Mouse (Mus musculus): ENCODE results near the gene Ggt1. TPM values are rescaled to one million over a fixed set of nuclear protein-coding genes. Genes with fewer than 3 reads are reported as not detected.

Ggt1 gene
- polyA plus RNA-seq, 1 experiment from 2014 or later = 0.34 TPM

- no peak overlapping the region for H3K27ac ChIP-seq (ENCODE audit: poor library complexity, severe bottlenecking)
- H3K27me3 ChIP-seq (replicated peaks) = no peaks in the 10 kb centered on the region
- 0 out of 2 replicates have a peak, but pooled peaks cover 4% of the 10 kb centered on the region for H3K4me1 ChIP-seq (replicated peaks)
- H3K4me3 ChIP-seq = no peak overlapping the region
- ATAC-seq (ENCODE audit: insufficient number of reproducible peaks, low FRiP score) = no peak
- H3K9ac ChIP-seq = no peak overlapping the region
- 79% methylated on average over 5 of the region's 5 CpGs for WGBS
- no peak overlapping the region for H3K4me2 ChIP-seq
- H3K36me3 ChIP-seq = no peaks in the 10 kb centered on the region
- H3K9me3 ChIP-seq (replicated peaks) = 0 out of 2 replicates have a peak, but pooled peaks cover 6% of the 10 kb centered on the region
Observed at GRCm38 (mm10) chr10:75633048-75633447, 71.6 kb downstream of the Ggt1 start.

GRCm38 (mm10) chr10:75633576-75634139 lies 72.3 kb downstream of the Ggt1 start:
- H3K4me2 ChIP-seq = no peak overlapping the region
- ATAC-seq (ENCODE audit: insufficient number of reproducible peaks, low FRiP score) = no peak
- WGBS = 71% methylated on average over 13 of the region's 14 CpGs

GRCm38 (mm10) chr10:75634610-75635009 lies 73.2 kb downstream of the Ggt1 start:
- Histone ChIP-seq H3K36me3 (no peaks in the 10 kb centered on the region), H3K27me3 (replicated peaks) (0 out of 2 replicates have a peak, but pooled peaks cover 3% of the 10 kb centered on the region)
- no peak for ATAC-seq (ENCODE audit: insufficient number of reproducible peaks, low FRiP score)

More at GRCm38 (mm10) chr10:75633576-75634139, 72.3 kb downstream of the Ggt1 start:
- Histone ChIP-seq H3K9ac (no peak overlapping the region), H3K27me3 (replicated peaks) (no peaks in the 10 kb centered on the region), H3K4me1 (replicated peaks) (0 out of 2 replicates have a peak, but pooled peaks cover 4% of the 10 kb centered on the region), H3K36me3 (no peaks in the 10 kb centered on the region), H3K27ac (ENCODE audit: poor library complexity, severe bottlenecking) (no peak overlapping the region), H3K4me3 (no peak overlapping the region), H3K9me3 (replicated peaks) (0 out of 2 replicates have a peak, but pooled peaks cover 6% of the 10 kb centered on the region)

GRCm38 (mm10) chr10:75635019-75635692 lies 73.8 kb downstream of the Ggt1 start:
- WGBS = 64% methylated on average over 14 of the region's 14 CpGs
- no peak overlapping the region for H3K4me2 ChIP-seq

More at GRCm38 (mm10) chr10:75634610-75635009, 73.2 kb downstream of the Ggt1 start:
- Histone ChIP-seq H3K4me3 (no peak overlapping the region), H3K9me3 (replicated peaks) (0 out of 2 replicates have a peak, but pooled peaks cover 5% of the 10 kb centered on the region), H3K27ac (ENCODE audit: poor library complexity, severe bottlenecking) (no peak overlapping the region), H3K4me1 (replicated peaks) (0 out of 2 replicates have a peak, but pooled peaks cover 4% of the 10 kb centered on the region), H3K9ac (no peak overlapping the region), H3K4me2 (no peak overlapping the region)
- WGBS = 86% methylated on average over 8 of the region's 8 CpGs

GRCm38 (mm10) chr10:75635693-75636055 lies 74.3 kb downstream of the Ggt1 start:
- H3K4me1 ChIP-seq (replicated peaks) = 0 out of 2 replicates have a peak, but pooled peaks cover 4% of the 10 kb centered on the region
- H3K4me3 ChIP-seq = no peak overlapping the region
- 0 out of 2 replicates have a peak, but pooled peaks cover 5% of the 10 kb centered on the region for H3K27me3 ChIP-seq (replicated peaks)
- no peaks in the 10 kb centered on the region for H3K36me3 ChIP-seq
- no peak overlapping the region for H3K27ac ChIP-seq (ENCODE audit: poor library complexity, severe bottlenecking)
- no peak for ATAC-seq (ENCODE audit: insufficient number of reproducible peaks, low FRiP score)
- WGBS = 4% methylated on average over 9 of the region's 9 CpGs
- no peaks in the 10 kb centered on the region for H3K9me3 ChIP-seq (replicated peaks)
- no peak overlapping the region for H3K9ac ChIP-seq
- no peak overlapping the region for H3K4me2 ChIP-seq

More at GRCm38 (mm10) chr10:75635019-75635692, 73.8 kb downstream of the Ggt1 start:
- no peak overlapping the region for H3K27ac ChIP-seq (ENCODE audit: poor library complexity, severe bottlenecking)
- H3K4me3 ChIP-seq = no peak overlapping the region
- H3K27me3 ChIP-seq (replicated peaks) = 0 out of 2 replicates have a peak, but pooled peaks cover 5% of the 10 kb centered on the region
- ATAC-seq (ENCODE audit: insufficient number of reproducible peaks, low FRiP score) = no peak
- H3K4me1 ChIP-seq (replicated peaks) = 0 out of 2 replicates have a peak, but pooled peaks cover 4% of the 10 kb centered on the region
- H3K9ac ChIP-seq = no peak overlapping the region
- no peaks in the 10 kb centered on the region for H3K36me3 ChIP-seq
- H3K9me3 ChIP-seq (replicated peaks) = no peaks in the 10 kb centered on the region

Other genes with a start within 250 kb of the Ggt1 start
- gene Adora2a, start 244.7 kb upstream of the Ggt1 start, polyA plus RNA-seq (2016; fragmentation: Nextera tagmentation; extraction: Ambion mirVana) = 3.1 and 3.7 TPM in 2 replicates
- gene Upb1, start 160.5 kb upstream of the Ggt1 start, polyA plus RNA-seq (2016; fragmentation: Nextera tagmentation; extraction: Ambion mirVana) = 0.15 and 0.17 TPM in 2 replicates
- 105 and 106 TPM in 2 replicates for gene Snrpd3, start 44.1 kb upstream of the Ggt1 start, polyA plus RNA-seq (2016; fragmentation: Nextera tagmentation; extraction: Ambion mirVana)
- gene Gucd1, start 43.6 kb upstream of the Ggt1 start, polyA plus RNA-seq (2016; fragmentation: Nextera tagmentation; extraction: Ambion mirVana) = 26.8 and 27.9 TPM in 2 replicates
- 1.4 and 1.6 TPM in 2 replicates for gene Lrrc75b, start 1.3 kb upstream of the Ggt1 start, polyA plus RNA-seq (2016; fragmentation: Nextera tagmentation; extraction: Ambion mirVana)
- gene Ggt5, start 27.7 kb downstream of the Ggt1 start, polyA plus RNA-seq (2016; fragmentation: Nextera tagmentation; extraction: Ambion mirVana) = 6.1 and 7.7 TPM in 2 replicates
- gene Susd2, start 82.4 kb downstream of the Ggt1 start, polyA plus RNA-seq (2016; fragmentation: Nextera tagmentation; extraction: Ambion mirVana) = 4.5 and 5.1 TPM in 2 replicates
- gene Cabin1, start 202.7 kb downstream of the Ggt1 start, polyA plus RNA-seq (2016; fragmentation: Nextera tagmentation; extraction: Ambion mirVana) = 26.0 and 26.7 TPM in 2 replicates
- 31.0 and 35.3 TPM in 2 replicates for gene Ddt, start 211.8 kb downstream of the Ggt1 start, polyA plus RNA-seq (2016; fragmentation: Nextera tagmentation; extraction: Ambion mirVana)
- not detected in 2 replicates for gene Gm20441, start 219.3 kb downstream of the Ggt1 start, polyA plus RNA-seq (2016; fragmentation: Nextera tagmentation; extraction: Ambion mirVana)
- 2.7 and 3.2 TPM in 2 replicates for gene Gstt3, start 219.8 kb downstream of the Ggt1 start, polyA plus RNA-seq (2016; fragmentation: Nextera tagmentation; extraction: Ambion mirVana)
- gene Gstt1, start 237.0 kb downstream of the Ggt1 start, polyA plus RNA-seq (2016; fragmentation: Nextera tagmentation; extraction: Ambion mirVana) = 3.9 and 4.2 TPM in 2 replicates

Data from heart, embryonic 12.5 days (tissue).